Mouse (Mus musculus) testis, adult 2 months (tissue): ENCODE data around the gene Hist1h2ae.

Experiments
- CTCF ChIP-seq: fragments of 200-500 bp; IDR thresholded peaks from 2 replicates; pipeline ENCODE4 v1.5.1; 2012; ENCODE audit warnings: low read depth, mild to moderate bottlenecking, inconsistent platforms, low read length, moderate library complexity; ENCODE audit not compliant: control insufficient read depth, insufficient read depth, insufficient replicate concordance
- POLR2A ChIP-seq: fragments of 200-500 bp; IDR thresholded peaks from 2 replicates; pipeline ENCODE4 v1.6.1; 2012; ENCODE audit warnings: low read depth, mild to moderate bottlenecking, inconsistent platforms, low read length, moderate library complexity; ENCODE audit not compliant: control insufficient read depth

DNA sequence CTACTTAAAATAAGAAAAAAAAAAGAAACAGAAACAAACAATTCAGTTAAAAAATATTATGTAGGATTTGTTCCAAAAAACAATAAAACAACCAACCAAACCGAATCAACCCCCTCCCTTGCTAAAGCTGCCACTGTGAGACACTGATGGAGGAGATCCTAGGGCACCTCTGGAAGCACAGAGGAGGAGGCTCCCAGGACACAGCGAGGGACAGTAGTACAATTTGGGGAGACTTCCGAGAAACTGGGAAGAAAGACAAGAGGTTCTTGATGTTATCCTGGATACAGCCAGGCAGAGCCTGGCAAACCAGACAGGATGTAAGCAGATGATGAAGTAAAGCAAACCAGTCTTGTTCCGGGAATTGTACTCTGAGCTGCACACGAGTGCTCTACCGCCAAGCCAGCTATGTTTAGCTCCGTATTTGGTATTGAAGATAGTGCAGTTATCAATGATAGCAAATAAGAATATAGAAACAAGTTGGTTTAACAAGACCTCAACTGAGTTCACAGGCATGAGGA is 32.2 kb upstream of the Hist1h2ae start:
- TF ChIP-seq POLR2A = no peak
- no peak for TF ChIP-seq CTCF
